Mouse (Mus musculus): ENCODE measurements at regions not wholly inside any gene's neighbourhood (a gene's known extent, or its start where the extent isn't known, plus 50 kb on each side); places are given as distances from the start of the nearest gene placed in this dataset.
A peak's percentile ranks its signal among the peaks of the same experiment; 100 is the strongest.

DNA sequence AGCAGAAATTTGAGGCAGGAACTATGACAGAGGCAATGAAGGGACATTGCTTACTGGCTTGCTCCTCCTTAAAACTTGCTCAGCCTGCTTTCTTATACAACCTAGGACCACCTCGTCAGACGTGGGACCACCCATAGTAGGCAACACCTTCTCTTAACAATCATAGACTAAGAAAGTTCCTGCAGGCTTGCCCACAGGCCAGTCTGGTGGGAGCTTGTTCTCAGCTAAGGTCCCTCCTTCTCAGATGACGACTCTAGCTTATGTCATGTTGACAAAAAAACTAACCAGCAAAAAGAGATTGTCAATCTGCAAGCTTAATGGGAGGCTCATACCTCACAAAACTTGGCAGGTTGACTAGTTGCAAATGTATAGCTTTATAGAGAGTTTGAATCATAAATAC is 56.5 kb upstream of the Lsm6 start:
- DNase-seq = no peak

DNA sequence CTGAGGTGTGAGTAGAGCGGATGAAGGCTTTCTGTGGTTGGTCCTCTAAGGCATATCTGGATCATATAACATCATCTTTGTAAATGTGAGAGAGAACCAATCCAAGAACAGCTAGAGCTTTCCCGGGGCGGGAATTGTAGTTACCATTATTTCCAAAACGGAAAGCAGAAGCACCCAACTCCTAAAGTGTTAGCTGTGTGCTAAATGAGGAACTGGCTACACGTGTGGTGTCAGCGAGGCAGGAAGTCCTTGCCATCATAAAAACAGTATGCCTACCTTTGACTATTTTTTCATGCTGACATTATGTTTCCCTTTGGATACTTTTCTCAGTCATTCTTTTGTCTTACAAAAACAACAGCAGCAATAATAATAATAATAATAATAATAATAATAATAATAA is 68.8 kb upstream of the Lsm6 start:
- no peak for DNase-seq

DNA sequence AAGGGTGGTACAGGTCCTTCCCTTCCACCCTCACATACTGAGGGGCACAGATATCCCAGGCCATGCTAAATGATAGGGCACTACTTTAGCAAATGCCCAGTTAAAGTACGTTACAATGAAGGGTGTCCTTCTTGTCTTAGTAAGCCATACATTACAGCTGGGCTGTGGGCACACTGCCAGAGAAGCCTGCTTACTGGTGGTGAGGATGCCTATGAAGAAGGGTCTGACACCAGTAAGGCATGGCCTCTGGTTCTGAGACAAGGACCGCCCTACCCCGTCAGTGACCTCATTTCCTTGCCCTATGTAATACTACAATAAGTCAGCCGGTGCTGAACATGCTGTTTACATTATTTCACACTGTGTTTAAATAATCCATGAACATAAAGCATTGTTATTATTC is 69.6 kb upstream of the Lsm6 start:
- DNase-seq = no peak

DNA sequence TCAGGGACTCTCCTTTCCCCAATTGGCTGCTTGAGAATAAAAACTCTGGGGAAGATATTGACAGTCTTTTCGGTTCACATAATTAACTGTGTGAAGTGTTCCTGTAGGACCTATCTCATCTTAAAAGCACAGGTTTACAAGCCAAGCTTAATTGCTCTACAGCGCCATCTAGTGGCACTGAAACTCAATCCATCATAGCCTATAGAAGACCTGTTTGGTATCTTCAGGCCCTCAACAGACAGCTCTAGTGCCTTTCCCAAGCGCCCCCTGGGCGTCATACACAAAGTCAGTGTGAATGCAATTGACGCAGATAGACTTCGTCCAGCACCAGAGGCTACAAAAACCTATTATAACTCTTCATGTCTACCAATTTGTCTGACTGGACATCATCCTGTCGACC is 78.9 kb upstream of the Lsm6 start:
- peak; percentile 74 for DNase-seq

DNA sequence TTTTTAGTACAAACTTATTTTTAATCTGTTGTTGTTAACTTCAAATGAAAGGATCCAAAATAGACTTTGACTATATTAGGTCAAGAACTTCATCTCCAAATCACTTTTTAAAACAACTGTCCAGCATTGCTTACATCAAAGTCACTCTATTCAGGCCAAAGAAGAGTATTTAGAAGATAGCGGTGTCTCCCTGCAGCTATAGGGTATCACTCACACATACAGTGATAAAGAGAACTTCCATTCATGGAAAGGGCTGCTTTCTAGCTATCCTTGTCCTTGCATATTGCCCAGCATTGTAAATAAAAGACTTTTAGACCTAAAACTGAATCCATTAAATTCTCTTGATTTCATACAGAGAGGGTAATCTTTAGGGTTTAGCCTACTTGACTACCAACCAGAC is 82.1 kb upstream of the Lsm6 start:
- no peak for DNase-seq

DNA sequence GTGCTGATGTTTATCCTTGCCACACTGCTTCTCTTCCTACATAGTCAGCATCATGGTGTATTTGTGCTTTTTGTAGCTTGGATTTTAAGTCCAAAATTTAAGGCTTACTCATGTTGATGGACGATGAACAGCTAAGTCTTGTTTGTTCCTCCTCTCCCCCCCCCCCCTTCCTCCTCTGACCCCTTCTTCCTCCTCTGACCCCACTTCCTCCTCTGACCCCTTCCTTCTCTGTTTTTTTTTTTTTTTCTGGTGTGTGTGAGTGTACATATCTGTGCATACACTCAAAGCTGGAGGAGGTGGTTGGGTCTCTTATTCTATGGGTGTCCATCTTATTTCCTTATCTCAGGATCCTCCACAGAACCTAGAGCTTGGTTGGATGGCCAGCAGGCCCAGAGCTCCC is 87.0 kb upstream of the Lsm6 start:
- no peak for DNase-seq

DNA sequence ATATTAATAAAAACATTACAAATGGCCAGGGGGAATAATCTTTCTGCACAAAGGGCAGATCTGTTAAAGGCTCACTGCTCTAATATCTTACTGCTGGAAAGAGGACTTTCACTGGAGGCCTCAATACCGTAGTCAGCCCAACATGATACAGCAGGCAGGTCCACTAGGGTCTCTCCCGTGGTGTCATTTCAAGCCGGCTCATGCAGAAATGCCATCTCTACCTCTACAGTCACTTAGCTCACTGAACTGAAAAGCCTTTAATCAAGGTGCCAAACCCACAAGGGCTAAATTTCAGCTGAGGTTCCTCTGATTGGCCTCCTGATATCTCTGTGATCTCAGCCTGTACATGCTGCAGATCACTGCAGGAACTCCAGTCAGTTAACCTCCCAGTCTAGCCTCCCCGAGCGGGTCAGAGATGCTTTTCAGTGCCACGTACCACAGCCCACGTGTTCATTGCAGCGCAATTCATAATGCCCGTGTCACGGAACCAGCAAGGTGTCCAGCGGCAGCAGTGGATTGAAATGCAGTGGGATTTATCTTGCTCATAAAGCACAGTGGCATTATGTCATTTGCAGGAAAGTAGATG is 90.4 kb upstream of the Lsm6 start:
- DNase-seq = no peak

DNA sequence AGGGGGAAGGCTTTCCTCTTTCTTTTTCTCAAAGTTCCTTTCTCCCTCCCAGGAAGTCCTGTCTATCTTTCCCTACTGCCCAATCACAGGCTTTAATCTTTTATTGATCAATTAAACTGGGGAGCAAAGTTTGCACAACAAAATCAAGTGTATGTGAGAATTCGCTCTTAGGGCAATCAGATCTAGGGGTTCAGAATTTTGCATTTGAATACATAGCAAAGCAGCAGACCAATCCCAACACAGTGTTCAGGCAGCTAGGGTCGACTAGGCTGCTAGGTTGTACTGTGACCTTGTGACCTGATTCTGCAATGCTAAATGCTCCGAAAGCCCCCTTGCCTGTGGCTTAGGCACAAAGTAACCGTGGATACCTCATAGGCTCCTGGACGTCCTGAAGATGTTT is 91.5 kb upstream of the Lsm6 start:
- DNase-seq = no peak

DNA sequence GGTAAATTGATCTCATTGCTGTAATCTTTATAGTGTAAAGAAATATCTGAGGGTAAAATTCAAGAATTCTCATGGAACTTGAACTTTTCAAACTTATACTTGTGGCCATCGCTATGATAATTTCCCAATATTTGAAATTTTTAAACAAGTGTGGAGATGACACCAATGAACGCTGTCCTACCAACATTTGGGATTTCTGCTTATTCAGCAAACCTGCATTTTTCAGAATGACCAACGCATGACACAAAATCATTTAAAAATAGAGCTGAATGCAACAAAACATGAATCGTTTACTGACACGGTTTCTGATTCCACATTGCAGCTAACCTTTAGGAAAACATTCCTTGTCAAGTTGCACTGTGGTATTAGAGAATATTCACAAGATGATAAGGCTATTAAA is 92.9 kb upstream of the Lsm6 start:
- DNase-seq = no peak

DNA sequence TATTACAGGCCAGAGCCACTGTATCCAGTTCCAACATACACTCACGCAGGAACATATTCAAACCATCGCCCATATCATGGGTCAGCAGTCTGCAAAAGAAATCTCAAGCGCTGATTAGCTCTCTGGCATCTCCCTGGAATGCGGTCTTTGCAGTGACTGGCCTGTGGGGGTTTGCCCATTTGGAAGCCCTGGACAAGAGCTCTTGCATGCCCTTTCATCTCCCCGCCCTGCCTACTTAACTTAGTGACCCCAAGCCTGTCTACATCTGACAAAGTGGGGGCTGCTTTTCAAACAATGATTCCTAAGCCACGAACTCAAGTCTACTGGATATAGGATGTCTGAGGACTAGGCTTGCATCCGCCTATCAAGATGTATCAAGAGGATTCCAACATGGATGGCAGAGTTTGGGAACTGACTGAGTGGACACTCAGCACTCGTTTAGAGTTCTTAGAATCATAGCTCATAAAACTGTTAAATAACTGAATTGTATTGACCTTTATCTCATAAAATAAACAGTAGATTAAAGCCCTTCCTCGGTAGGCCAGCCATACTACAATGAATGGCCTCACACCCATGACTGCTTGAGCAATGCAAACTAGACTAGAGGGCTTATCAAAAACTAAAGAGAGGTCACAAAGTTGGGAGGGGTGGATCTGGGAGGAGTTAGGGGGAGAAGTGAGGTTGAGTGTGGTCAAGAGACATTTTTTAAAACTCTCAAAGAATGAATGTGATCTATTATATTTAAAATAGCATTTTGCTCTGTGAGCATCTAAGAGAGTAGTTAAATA is 97.4 kb upstream of the Zfp827 start:
- DNase-seq = no peak

DNA sequence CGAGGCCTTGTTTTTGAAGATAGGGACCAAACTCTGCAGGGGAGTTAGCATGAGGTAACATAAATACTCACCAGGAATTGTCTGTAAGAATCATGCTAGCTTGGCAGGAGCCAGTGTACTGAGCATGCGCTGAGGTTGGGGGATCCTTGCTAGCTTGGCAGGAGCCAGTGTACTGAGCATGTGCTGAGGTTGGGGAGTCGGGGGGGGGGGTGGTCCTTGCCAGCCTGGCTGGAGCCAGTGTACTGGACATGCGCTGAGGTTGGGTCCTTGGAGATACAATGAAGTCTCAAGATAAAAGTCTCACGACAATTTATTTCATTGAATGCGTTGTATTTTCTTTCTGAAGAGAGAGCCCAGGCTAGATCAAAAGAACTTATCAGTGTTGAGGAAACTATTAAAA is 96.2 kb upstream of the Zfp827 start:
- DNase-seq = no peak

DNA sequence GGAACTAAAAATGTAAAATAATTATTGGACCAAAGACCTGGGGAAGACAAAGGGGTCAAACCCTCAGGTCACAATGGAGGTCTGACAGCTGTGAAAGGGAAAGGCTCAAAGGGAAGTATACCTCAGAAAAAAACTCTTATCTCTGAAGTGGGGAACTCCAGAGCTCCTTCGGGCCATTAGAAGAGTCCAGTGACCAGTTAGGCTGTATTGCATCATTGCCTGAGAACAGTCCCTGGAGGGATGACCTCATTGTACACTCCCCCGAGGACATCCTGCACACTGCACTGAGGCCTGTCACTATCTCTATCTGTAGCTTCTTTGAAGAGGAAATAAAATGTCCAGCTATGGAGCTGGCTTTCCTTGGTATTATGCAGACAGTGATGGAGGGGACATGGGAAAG is 88.2 kb upstream of the Zfp827 start:
- no peak for DNase-seq

DNA sequence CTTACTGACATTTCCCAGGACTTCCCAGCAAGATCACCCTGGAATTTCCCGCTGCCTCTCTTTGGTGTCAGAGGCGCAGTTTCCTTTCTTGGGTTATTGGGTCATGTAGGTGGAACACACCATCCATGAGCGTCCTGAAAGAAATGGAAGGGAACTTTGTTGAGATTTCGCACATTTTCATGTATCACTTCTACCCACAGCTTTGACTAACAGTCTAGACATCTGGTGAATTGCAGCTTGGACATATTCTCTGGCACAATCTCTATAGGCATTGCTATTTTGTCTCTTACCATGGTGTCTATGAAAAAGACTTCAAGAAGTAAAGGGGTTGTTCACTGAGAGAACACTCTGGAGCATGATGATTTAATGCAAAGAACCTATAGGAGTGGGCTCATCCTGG is 86.7 kb upstream of the Zfp827 start:
- no peak for DNase-seq

DNA sequence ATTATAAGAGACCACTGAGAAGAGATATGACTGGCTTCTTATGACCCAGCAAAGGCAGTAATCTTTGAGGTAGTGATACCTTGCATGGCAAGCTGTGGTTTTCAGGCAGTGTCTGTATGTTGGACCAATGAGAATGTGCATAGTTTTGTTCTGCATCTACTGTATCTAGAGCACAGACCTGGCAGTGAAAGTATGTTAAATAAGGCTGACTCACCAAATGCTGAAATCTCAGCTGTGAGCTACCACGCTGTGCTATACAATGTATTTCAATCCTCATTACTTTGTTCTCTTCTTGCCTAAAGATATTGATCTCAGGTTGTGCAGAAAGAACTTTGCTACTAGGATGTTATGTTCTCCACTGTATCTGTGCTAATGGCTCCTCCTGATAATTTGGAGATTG is 83.9 kb upstream of the Zfp827 start:
- no peak for DNase-seq

DNA sequence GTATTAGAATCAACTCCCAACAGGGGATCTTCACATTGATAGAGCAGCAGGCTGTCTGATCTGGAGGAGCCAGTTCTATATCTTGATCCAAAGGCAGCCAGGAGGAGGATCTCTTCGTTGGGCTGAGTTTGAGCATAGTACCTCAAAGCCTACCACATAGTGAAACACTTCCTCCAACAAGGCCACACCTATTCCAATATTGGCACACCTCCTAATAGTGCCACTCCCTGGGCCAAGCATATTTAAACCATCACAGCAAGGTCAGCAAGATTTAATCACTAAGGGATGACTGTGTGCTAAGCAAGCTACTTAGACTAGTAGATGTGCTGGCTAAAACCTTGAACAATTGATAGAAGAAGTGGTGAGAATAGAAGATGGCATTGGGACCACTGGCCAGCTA is 82.6 kb upstream of the Zfp827 start:
- DNase-seq = no peak

DNA sequence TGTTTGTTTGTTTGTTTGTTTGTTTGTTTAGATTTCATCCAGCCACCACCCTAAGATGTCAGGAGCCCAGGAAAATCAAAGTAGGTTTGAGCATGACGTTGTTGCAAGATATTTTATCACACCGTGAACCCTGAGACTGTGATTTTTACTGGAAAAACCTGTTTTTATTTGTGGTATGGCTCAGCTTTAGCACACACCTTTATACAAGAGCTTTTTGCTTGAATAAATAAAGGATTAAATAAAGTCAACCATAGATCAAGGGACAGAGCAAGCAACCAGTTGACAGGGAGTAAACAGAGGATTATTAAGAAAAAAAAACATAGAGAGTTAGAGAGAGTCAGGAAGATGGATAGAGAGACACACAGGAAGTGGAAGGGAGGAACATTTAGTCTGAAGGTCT is 82.2 kb upstream of the Zfp827 start:
- no peak for DNase-seq

DNA sequence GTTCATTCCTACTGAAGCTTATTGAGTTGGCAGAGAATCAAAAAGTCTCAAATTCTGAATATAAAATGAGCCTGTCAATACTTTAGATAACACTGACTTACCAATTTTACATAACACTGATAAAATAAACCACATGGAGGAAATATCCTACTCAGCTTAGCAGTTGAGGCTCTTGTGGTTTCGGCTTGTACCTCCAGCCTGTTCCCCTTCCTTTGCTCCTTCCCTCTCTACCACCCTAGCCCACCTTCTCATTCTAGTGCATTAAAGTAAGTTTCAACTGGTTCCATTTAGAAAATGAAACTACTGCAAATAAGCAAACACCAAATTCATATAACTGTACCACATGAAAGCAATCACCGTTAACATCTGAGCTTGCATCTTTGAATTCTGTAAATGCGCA is 53.2 kb upstream of the Zfp827 start:
- DNase-seq = no peak
